Mouse (Mus musculus): ENCODE results near the gene Mkln1.

GRCm38 (mm10) chr6:31390243-31390981 lies 8.1 kb upstream of the Mkln1 start:
- no peak for TF ChIP-seq POLR2A (IDR thresholded peaks at IDR 0.05; ENCODE audit: low read depth, low read length)
- TF ChIP-seq CTCF (IDR thresholded peaks at IDR 0.05; ENCODE audit: extremely low read depth, insufficient read depth, insufficient read length, insufficient replicate concordance), result no peak

Measured in spleen, adult 2 months (tissue).